Mouse (Mus musculus) C2C12 (cell line): ENCODE data around the gene Tnfrsf13c.

Experiments
- CTCF ChIP-seq: IDR thresholded peaks from one replicate; pipeline ENCODE4 v1.5.1; 2011; ENCODE audit not compliant: control insufficient read depth, insufficient read depth, insufficient read length
- MAX ChIP-seq: IDR thresholded peaks from one replicate; pipeline ENCODE4 v1.6.1; 2011; ENCODE audit warnings: mild to moderate bottlenecking, control low read depth
- MYOD1 ChIP-seq: IDR thresholded peaks from one replicate; pipeline ENCODE4 v1.6.1; 2011; ENCODE audit warnings: low read depth; ENCODE audit not compliant: control insufficient read depth, insufficient read length
- MYOG ChIP-seq: IDR thresholded peaks from one replicate; pipeline ENCODE4 v1.6.1; 2011; ENCODE audit not compliant: control insufficient read depth, insufficient read length; ENCODE audit errors: extremely low read depth
- USF1 ChIP-seq: IDR thresholded peaks from one replicate; pipeline ENCODE4 v1.6.1; 2011; ENCODE audit warnings: low read depth, mild to moderate bottlenecking, control low read depth, moderate library complexity

DNA sequence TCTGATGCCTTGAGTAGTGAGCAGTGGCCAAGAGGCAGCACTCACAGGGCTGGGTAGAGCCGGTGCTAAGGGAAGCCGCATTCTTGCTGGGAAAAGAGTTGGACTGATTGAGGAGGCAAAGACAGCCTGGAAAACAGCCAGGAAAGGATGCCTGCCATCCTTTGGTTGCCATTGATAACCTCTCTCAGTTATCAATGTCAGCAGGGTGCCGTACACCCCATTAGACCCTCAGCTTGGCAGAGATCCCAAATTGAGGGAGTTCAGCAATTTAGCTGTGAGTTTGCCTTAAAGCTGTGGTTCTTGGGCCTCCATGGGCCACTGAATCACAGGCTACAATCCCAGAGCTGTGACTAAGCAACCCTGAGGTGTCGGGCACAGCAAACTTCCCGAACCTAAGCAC, 43.0 kb downstream of the Tnfrsf13c start:
- TF ChIP-seq MAX (no peak), CTCF (no peak), USF1 (no peak), MYOD1 (no peak), MYOG (no peak)
